Mouse (Mus musculus) embryonic fibroblast, embryonic 13.5 days (primary cell): Measurements from ENCODE around the gene Nkx2-9.

Experiments used
- CTCF ChIP-seq: IDR thresholded peaks from 2 replicates; pipeline ENCODE4 v1.5.1; 2011; ENCODE audit warnings: mild to moderate bottlenecking, control low read depth, low read length, moderate library complexity, borderline replicate concordance; ENCODE audit not compliant: insufficient read depth
- POLR2A ChIP-seq: IDR thresholded peaks from 2 replicates; pipeline ENCODE4 v1.6.1; 2011; ENCODE audit warnings: low read depth, mild to moderate bottlenecking, control low read depth, low read length, moderate library complexity

- TF ChIP-seq CTCF (no peak), POLR2A (no peak)
Observed at GRCm38 (mm10) chr12:56612761-56613437, at the start of gene Nkx2-9.
